Mouse (Mus musculus): ENCODE measurements around the gene Olfr1098.

- TF ChIP-seq CTCF (IDR thresholded peaks at IDR 0.05; ENCODE audit: borderline replicate concordance, extremely low read depth, insufficient read depth, insufficient read length), result no peak
- TF ChIP-seq POLR2A (IDR thresholded peaks at IDR 0.05; ENCODE audit: borderline replicate concordance, extremely low read depth, insufficient read depth, insufficient read length, poor library complexity, severe bottlenecking), result no peak
These were observed 32.2 kb downstream of the Olfr1098 start, which contains the start of gene Olfr1097 for GRCm38 (mm10) chr2:86892116-86892515.
